Mouse (Mus musculus): Measurements from ENCODE around the gene Cog5. TPM values are rescaled to one million over a fixed set of nuclear protein-coding genes. Genes with fewer than 3 reads are reported as not detected.

The Cog5 gene
- total RNA-seq, 2 experiments from 2014 or later: 59.6 to 63.8 TPM

DNA sequence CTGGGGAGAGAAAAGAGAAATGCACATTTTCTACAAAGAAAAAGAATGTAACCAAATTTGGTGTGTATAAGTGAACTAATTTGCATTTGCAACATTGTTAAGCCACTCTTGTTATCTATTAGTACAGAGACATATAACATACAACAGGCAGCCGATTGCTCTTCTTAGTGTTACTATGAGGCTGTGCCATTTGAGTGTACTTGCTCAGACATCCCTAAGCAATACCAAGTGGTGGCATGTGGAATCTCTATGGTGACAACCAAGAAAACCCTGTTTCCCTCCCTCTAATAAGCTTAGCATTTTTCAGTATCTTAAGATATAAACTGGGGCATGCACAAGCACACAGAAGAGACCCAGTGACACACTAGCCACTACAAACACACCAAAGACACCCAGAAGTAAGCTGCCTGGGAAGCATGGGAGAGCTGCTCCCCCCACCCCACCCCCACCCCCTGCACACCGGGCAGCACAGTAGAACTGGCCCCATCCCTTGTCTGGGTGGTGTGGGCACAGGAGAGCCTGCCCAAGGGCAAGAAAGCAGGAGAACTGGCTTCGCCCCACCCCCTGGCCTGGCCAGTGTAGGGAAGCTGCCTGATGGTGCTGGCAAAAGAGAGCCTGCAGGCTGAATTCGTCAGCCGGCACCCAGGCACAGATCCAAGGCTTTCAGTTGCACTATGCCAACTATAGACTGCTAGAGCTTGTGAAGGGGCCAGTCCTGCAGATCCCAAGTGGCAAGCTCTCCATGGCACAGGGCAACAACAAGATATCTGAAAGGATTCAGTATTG lies 194.2 kb downstream of the Cog5 start:
- TF ChIP-seq CTCF (conservative IDR thresholded peaks at IDR 0.05): no peak
- no peak overlapping the region for H3K4me3 ChIP-seq

DNA sequence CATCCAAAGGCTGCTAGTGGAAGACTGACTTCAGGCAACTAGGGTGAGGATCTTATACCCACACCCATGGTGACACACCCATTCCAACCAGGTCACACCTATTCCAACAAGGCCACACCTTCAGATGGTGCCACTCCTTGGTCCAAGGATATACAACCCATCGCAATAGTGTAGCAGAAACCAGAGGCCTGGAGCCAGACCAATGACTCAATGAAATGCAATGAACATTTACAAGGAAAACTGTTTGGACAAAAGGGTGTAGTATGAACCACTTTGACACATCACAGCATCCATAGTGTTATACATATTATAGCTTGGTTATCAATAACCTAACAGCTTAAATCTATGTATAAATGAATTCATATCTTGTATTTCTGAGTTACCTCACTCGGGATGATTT lies 194.9 kb downstream of the Cog5 start:
- no peak for DNase-seq (ENCODE audit: low spot score in 2 of 2)
- Histone ChIP-seq H3K4me3 (no peak overlapping the region), H3K27ac (no peak overlapping the region; the same call in 1 of the 2 replicates)
- no peak for TF ChIP-seq CTCF (conservative IDR thresholded peaks at IDR 0.05)

More for the DNA sequence above, 194.2 kb downstream of the Cog5 start:
- DNase-seq (ENCODE audit: low spot score in 2 of 2): peak; percentile 53 to 65
- H3K27ac ChIP-seq: peak overlapping the region; percentile 72

DNA sequence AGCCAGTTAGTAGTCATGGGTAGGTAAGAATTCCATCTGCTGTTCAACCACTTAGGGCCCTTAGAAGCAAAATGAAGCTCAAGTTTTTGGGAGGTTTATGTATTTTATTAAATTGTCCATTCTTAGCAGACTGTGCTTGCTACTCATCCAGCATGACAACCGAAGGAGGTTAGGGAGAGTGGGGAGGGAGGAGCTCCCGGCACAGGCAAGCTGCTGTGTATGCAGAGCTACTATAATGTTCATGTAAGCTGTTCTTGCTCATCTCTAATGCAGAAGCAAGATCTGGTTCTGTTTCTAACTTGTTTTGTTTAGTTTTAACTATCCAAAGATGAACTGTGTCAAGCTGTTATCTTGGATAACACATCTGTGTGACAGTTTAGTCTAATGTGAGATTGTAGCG lies 199.4 kb downstream of the Cog5 start:
- DNase-seq (ENCODE audit: low spot score in 2 of 2): peak in 1 of 2 experiments; percentile 29
- H3K27ac ChIP-seq: peak overlapping the region; percentile 57; the same call in 1 of the 2 replicates
- no peak for TF ChIP-seq CTCF (conservative IDR thresholded peaks at IDR 0.05)
- H3K4me3 ChIP-seq: no peak overlapping the region

DNA sequence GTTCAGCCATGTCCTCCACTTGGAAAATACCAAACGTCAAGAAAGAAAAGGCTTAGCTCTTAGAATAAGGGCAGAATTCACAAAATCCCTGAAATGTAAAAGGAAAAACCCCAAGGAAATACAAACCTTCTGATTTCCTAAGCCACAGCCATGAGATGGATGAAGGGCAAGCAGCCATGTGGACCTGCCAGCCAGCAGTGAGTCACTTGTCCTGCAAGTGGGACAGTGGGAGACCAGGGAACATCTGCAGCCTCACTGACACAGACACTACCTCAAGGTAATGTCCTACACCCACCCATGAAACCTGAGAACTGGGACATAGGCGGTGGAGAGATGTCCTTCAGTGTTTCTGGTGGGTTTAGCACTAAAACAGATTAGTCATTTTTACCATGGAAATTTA lies 200.1 kb downstream of the Cog5 start:
- TF ChIP-seq CTCF (conservative IDR thresholded peaks at IDR 0.05): no peak

DNA sequence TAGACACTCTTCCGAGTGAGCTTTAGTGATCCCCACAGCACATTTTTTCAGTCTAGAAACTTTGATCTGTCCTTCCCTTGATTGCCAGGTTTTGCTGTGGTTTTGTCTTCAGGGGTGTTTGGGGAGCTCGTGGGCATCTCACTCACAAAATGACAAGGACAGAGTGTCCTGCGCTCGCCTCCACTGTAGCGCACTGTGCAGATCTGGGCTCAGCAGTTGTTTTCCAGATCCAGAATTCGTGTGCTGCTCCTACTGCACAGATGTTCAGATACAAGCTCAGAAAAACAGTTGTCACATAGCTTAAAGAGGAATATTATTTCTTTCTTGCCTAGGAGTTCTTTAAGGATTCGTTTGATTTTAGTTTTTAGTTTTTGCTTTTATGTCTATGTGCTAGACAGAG lies 203.1 kb downstream of the Cog5 start:
- peak overlapping the region; percentile 36; the same call in 1 of the 2 replicates for H3K27ac ChIP-seq
- TF ChIP-seq CTCF (conservative IDR thresholded peaks at IDR 0.05): no peak
- no peak overlapping the region for H3K4me3 ChIP-seq
- no peak for DNase-seq (ENCODE audit: low spot score in 2 of 2)

More for the DNA sequence above, 200.1 kb downstream of the Cog5 start:
- Histone ChIP-seq H3K4me3 (no peak overlapping the region), H3K27ac (peak overlapping the region; percentile 57; the same call in 1 of the 2 replicates)
- DNase-seq (ENCODE audit: low spot score in 2 of 2): no peak

DNA sequence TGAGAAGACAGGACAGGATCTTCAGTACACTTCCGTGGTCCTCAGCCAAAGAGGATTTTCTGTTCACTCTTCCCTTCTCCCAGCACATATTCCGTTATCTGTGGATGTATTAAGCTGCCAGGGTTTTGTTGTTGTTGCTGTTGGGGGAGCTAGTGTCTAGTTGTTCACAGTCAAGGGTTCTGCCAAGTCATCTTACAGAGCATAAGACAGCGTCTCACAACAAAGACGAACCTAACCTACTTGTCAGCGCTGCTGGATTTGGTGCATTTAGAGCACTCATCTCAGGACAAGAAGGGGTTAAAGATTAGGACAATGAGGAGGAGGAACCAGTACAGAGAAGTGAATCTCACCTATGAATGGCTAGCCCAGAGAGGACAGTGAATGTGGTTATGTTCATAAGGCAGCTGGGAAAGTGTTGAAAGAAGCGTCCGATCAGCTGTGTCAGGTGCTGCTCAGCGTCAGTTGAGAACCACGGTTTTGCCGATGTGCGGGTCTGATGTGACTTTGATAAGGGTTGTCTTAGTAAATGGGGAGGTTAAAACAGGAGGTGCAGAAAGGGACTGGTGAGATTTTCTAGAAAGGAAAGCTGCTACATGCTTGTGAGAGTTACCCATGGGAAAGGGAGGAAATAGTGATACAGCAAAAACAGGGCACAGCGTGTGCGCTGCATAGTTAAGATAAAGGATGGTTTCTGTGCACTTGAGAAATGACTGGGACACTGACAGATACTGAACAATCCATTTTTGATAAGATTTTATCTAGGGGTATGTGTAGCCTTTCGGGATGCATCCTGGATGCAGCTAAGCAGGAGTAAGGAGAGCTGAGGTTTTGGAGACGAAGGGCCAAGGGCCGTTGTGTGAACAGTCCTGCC lies 208.2 kb downstream of the Cog5 start:
- no peak overlapping the region for H3K4me3 ChIP-seq
- DNase-seq (ENCODE audit: low spot score in 2 of 2): no peak
- no peak for TF ChIP-seq CTCF (conservative IDR thresholded peaks at IDR 0.05)
- H3K27ac ChIP-seq: no peak overlapping the region

DNA sequence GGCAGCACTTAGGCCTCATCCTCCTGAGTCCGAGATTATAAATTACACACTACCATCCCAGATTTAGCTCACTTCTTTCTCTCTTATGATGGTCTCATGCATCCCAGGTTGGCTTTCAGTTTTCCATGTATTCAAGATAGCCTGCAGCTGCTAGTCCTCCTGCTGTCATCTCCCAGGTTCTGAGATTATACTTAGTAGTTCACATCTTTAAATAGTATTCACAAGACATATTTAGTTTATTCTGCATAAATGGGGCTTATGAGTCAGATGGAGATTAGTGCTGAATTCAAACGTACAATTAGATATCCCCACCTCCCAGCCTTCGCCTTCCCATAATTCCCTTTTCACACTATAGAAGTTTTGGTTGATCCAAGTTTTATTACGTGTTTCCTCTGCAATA lies 222.1 kb downstream of the Cog5 start:
- Histone ChIP-seq H3K27ac (no peak overlapping the region), H3K4me3 (no peak overlapping the region)
- no peak for TF ChIP-seq CTCF (conservative IDR thresholded peaks at IDR 0.05)
- DNase-seq (ENCODE audit: low spot score in 2 of 2): no peak

DNA sequence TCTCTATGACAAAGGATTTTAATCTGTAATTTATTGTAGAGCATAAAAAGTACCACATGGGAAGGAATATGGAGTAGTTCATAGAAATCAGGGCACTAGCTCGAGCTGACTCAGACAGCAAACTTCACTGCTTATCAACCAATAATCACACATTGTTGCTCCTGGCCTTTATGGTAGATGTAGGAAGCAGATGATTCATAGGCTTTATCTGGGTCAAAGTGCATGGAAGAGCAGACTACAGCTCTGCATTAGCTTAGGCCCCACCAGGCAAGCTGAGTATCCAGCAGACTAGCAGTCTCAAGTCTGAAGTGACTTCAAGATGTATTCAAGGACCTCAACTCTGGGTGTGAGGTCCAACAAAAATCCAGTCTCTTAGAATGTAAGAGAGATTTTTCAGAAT lies 228.1 kb downstream of the Cog5 start:
- H3K4me3 ChIP-seq: no peak overlapping the region
- no peak for TF ChIP-seq CTCF (conservative IDR thresholded peaks at IDR 0.05)
- DNase-seq (ENCODE audit: low spot score in 2 of 2): no peak

DNA sequence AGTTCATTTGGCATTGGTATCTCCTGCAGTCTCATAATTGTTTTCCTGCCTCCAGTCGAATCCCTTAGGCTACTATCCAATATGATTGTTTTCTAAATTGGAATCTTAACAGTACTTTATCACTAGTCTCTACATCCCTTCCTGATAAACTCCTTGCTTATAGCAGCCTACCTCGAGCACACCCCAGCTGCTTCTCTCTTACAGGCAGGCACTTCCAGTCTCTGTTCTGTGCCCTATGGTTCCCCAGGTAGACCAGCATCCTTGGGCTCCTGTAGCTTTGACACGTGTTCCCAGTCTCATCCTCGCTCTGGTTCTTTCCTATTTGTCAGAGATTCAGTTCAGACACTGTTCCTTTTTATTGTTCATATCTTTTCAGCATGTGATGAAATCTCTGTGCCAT lies 229.7 kb downstream of the Cog5 start:
- no peak for DNase-seq (ENCODE audit: low spot score in 2 of 2)
- TF ChIP-seq CTCF (conservative IDR thresholded peaks at IDR 0.05): no peak
- H3K27ac ChIP-seq: no peak overlapping the region

More for the DNA sequence above, 228.1 kb downstream of the Cog5 start:
- H3K27ac ChIP-seq: no peak overlapping the region

DNA sequence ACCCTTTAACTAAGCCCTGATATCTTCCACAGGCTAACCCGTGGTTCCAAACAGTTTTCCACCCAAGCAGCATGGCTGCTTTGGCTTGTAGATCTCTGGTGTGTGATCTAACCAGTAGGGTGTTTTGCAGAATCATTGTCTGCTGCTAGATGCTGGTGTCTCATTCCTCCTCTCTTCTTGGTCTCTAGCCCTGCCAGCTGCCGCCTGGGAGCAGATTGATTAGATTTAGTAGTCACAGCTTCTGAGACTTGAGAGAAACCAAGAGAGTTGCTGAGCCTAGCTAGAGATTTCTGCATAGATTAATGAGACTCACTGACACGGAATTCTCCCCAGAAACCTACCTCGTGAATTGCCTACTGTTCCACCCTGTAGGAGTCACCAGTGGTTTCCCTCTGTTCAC lies 230.4 kb downstream of the Cog5 start:
- peak overlapping the region; percentile 28; the same call in 1 of the 2 replicates for H3K27ac ChIP-seq
- no peak for DNase-seq (ENCODE audit: low spot score in 2 of 2)
- H3K4me3 ChIP-seq: no peak overlapping the region
- TF ChIP-seq CTCF (conservative IDR thresholded peaks at IDR 0.05): no peak

More for the DNA sequence above, 229.7 kb downstream of the Cog5 start:
- no peak overlapping the region for H3K4me3 ChIP-seq

DNA sequence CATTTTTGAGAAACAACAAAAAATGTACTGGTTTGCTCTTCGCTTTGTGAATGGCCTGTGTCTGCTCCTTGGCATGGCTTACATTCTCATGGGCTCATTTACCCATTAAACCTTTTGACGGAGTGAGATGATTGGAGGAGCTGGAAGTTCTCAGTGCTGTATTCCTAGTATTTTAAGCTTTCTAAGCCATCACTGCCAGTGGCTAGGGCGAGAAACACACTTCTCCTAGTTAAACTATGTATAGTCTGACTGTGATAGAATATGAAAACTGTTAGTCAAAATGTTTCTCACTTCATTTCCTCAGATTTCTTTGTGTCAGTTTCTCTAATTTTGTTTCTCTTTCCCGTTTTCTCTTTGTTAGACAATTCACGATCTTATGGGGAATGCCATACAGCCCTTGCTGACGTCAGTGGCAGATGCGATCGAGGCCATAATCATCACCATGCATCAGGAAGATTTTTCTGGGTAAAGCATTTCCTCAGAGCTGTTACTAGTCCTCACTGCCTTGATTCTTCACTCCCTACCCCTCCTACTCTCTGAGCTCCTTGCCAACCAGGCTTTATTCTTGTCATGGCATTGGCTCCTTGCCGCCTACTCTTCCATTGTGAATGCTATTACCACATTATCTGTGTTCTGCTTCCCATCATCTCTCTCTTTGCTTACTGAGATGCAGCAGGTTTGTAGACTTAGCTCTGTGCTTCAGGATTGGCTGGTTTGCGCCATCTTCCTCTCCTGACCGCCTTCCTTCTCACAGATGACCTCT lies 231.4 kb downstream of the Cog5 start:
- no peak overlapping the region for H3K4me3 ChIP-seq
- no peak for DNase-seq (ENCODE audit: low spot score in 2 of 2)
- TF ChIP-seq CTCF (conservative IDR thresholded peaks at IDR 0.05): no peak
- peak overlapping the region; percentile 28; the same call in 1 of the 2 replicates for H3K27ac ChIP-seq

DNA sequence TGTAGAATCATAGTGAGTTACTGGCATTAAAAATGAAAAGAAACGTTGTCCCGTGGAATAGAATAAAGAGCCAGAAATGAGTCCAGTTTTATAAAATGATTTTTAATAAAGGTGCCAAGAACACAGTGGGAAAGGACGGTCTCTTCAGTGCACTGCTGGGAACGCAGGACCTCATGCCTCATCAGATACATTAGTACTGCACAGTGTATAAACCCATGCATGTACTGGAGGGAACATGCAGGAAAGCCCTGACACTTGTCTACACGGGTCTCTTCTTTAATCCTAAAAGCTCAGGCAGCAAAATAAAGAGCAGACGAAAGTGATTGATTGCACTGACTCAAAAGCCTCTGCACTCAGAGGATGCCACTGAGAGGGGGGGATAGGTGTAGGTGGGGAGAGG lies 236.0 kb downstream of the Cog5 start:
- no peak for DNase-seq (ENCODE audit: low spot score in 2 of 2)
- TF ChIP-seq CTCF (conservative IDR thresholded peaks at IDR 0.05): no peak
- H3K4me3 ChIP-seq: no peak overlapping the region
- peak overlapping the region; percentile 72 for H3K27ac ChIP-seq
